9 mouse cellular contexts compared by ENCODE assay signal in genomic region chr8:126550944-126551357, GRCm38 (mm10). TPM values are rescaled to one million over a fixed set of nuclear protein-coding genes. Genes with fewer than 3 reads are reported as not detected.
A peak's percentile ranks its signal among the peaks of the same experiment; 100 is the strongest.
DNase-seq lines count a peak whose midpoint lies in the region; ATAC-seq and TF ChIP-seq lines count a peak whose summit lies in the region.
"Had no signal": no experiment of that assay in that cellular context is flagged by ENCODE, and none has a peak within 500 bp of the region (broad histone marks: within the 10 kb centered on the region; RNA-seq: fewer than 3 reads in every experiment).

No protein-coding gene starts in this region.

- H3K4me3 ChIP-seq in intestine, embryonic 15.5 days (replicated peaks), result no peak overlapping the region
- no peak overlapping the region for H3K4me3 ChIP-seq in stomach, postnatal 0 days (ENCODE audit: low read depth, low read length)
- H3K4me3 ChIP-seq in hindbrain, embryonic 16.5 days (ENCODE audit: low read length), result no peak overlapping the region
- H3K4me3 ChIP-seq: liver, embryonic 13.5 days had no signal

- H3K4me1 ChIP-seq in intestine, embryonic 15.5 days (replicated peaks), result peaks cover 7% of the 10 kb centered on the region; the same call in 1 of the 2 replicates
- H3K4me1 ChIP-seq in stomach, postnatal 0 days (replicated peaks; ENCODE audit: control insufficient read depth, insufficient read depth), result peaks cover 4% of the 10 kb centered on the region; the same call in 1 of the 2 replicates
- no peaks in the 10 kb centered on the region for H3K4me1 ChIP-seq in hindbrain, embryonic 16.5 days (ENCODE audit: control insufficient read depth, insufficient read depth, low read depth, low read length)

- WGBS in intestine, embryonic 15.5 days, result 71% methylated on average over 5 of the region's 5 CpGs
- WGBS in stomach, postnatal 0 days, result 43% methylated on average over 5 of the region's 5 CpGs
- 57% methylated on average over 5 of the region's 5 CpGs for WGBS in hindbrain, embryonic 16.5 days

- H3K27me3 ChIP-seq in intestine, embryonic 15.5 days (replicated peaks), result no peaks in the 10 kb centered on the region
- H3K27me3 ChIP-seq in stomach, postnatal 0 days (ENCODE audit: control insufficient read depth, insufficient read depth, low read length), result no peaks in the 10 kb centered on the region
- H3K27me3 ChIP-seq in hindbrain, embryonic 16.5 days (replicated peaks; ENCODE audit: control insufficient read depth, insufficient read depth, low read length), result no peaks in the 10 kb centered on the region
- H3K27me3 ChIP-seq: liver, embryonic 13.5 days had no signal

- H3K9me3 ChIP-seq in intestine, embryonic 15.5 days, result no peaks in the 10 kb centered on the region
- no peaks in the 10 kb centered on the region for H3K9me3 ChIP-seq in stomach, postnatal 0 days (ENCODE audit: control insufficient read depth, low read length)
- H3K9me3 ChIP-seq in hindbrain, embryonic 16.5 days (ENCODE audit: control insufficient read depth, low read length), result no peaks in the 10 kb centered on the region
- H3K9me3 ChIP-seq: liver, embryonic 13.5 days had no signal

- H3K4me2 ChIP-seq in intestine, embryonic 15.5 days (replicated peaks), result no peak overlapping the region
- H3K4me2 ChIP-seq in stomach, postnatal 0 days (replicated peaks; ENCODE audit: low read depth), result no peak overlapping the region
- H3K4me2 ChIP-seq in hindbrain, embryonic 16.5 days (ENCODE audit: low read length), result no peak overlapping the region
- H3K4me2 ChIP-seq: liver, embryonic 13.5 days had no signal

- peak; percentile 44 for TF ChIP-seq EP300 in stomach, postnatal 0 days (optimal IDR thresholded peaks at IDR 0.05)

- H3K9ac ChIP-seq in intestine, embryonic 15.5 days, result no peak overlapping the region
- H3K9ac ChIP-seq in stomach, postnatal 0 days (ENCODE audit: low read length), result no peak overlapping the region
- H3K9ac ChIP-seq in hindbrain, embryonic 16.5 days (ENCODE audit: low read depth, low read length), result no peak overlapping the region
- H3K9ac ChIP-seq: liver, embryonic 13.5 days had no signal

- no peaks in the 10 kb centered on the region for H3K36me3 ChIP-seq in intestine, embryonic 15.5 days
- no peaks in the 10 kb centered on the region for H3K36me3 ChIP-seq in stomach, postnatal 0 days (ENCODE audit: control insufficient read depth, insufficient read depth, low read length)
- H3K36me3 ChIP-seq in hindbrain, embryonic 16.5 days (ENCODE audit: control insufficient read depth, insufficient read depth, low read length), result no peaks in the 10 kb centered on the region
- H3K36me3 ChIP-seq: liver, embryonic 13.5 days had no signal

- H3K27ac ChIP-seq in intestine, embryonic 15.5 days, result no peak overlapping the region
- peak overlapping the region; percentile 79 for H3K27ac ChIP-seq in stomach, postnatal 0 days (replicated peaks)
- H3K27ac ChIP-seq in hindbrain, embryonic 16.5 days (ENCODE audit: low read depth, low read length), result no peak overlapping the region
- H3K27ac ChIP-seq: liver, embryonic 13.5 days had no signal

- peak; percentile 88 for DNase-seq in urinary bladder, postnatal 14 days (ENCODE audit: low spot score)
- no peak for DNase-seq in urinary bladder, postnatal 10 days (ENCODE audit: low spot score)
- peak; percentile 48 for DNase-seq in stomach, postnatal 0 days (ENCODE audit: low spot score)
- DNase-seq in cerebellum, postnatal 4 days (ENCODE audit: low spot score in 2 of 2), result no peak
- DNase-seq in spleen, adult 18-20 months, result no peak
- DNase-seq: liver, embryonic 13.5 days had no signal

- ATAC-seq in erythroblast, adult 5-6 weeks (replicated peaks; ENCODE audit: low FRiP score, poor library complexity, severe bottlenecking), result 0 out of 2 replicates have a peak, but pooled peaks have one; percentile 45
- ATAC-seq in intestine, embryonic 15.5 days, result 0 out of 2 replicates have a peak, but pooled peaks have one; percentile 27
- peak; percentile 87 for ATAC-seq in stomach, postnatal 0 days (ENCODE audit: low FRiP score, low TSS enrichment)
- ATAC-seq in hindbrain, embryonic 16.5 days, result no peak

- TF ChIP-seq CTCF in stomach, postnatal 0 days (IDR thresholded peaks at IDR 0.05; ENCODE audit: low read depth), result no peak

RNA-seq across cellular contexts. Expression of gene Irf2bp2, which starts 42.8 kb away (rescaled TPM):
- 21.3 and 34.7 TPM in 2 replicates for total RNA-seq in erythroblast, adult 5-6 weeks (2015; ENCODE audit: low replicate concordance)
- total RNA-seq in erythroblast, adult 5-6 weeks (2017; ENCODE audit: low replicate concordance), result 19.5 and 25.1 TPM in 2 replicates
- polyA plus RNA-seq in intestine, embryonic 15.5 days (2015; fragmentation: Nextera tagmentation; extraction: Ambion mirVana), result 14.1 and 16.1 TPM in 2 replicates
- 10.1 and 10.2 TPM in 2 replicates for polyA plus RNA-seq in stomach, postnatal 0 days (2015; fragmentation: Nextera tagmentation; extraction: Ambion mirVana)
- polyA plus RNA-seq in hindbrain, embryonic 16.5 days (2015; fragmentation: Nextera tagmentation; extraction: Ambion mirVana), result 8.0 and 8.2 TPM in 2 replicates

Comparison
In these comparisons a context has a peak if more than half of its experiments do, and no peak if none do; other contexts are left out.
1. DNase-seq: peak in urinary bladder, postnatal 14 days (single experiment) and stomach, postnatal 0 days (single experiment); none in urinary bladder, postnatal 10 days (single experiment), cerebellum, postnatal 4 days (0 of 2) and spleen, adult 18-20 months (0 of 2).